Mouse (Mus musculus) retina, postnatal 7 days (tissue): Measurements from ENCODE around the gene Traf4.
A peak's percentile ranks its signal among the peaks of the same experiment; 100 is the strongest.

Source experiments
- DNase-seq: peaks from one replicate; pipeline ENCODE4 v3.0.0-alpha.2; 2012; ENCODE audit warnings: low read depth, low spot score

The Traf4 gene

GRCm38 (mm10) chr11:78182961-78183844 lies 17.8 kb upstream of the Traf4 start, which contains the start of gene Rpl23a:
Gene Rpl23a, minus strand, starts transcription at chr11:78183584.
- peak; percentile 87 for DNase-seq

- DNase-seq, result no peak
These were observed 17.1 kb upstream of the Traf4 start for GRCm38 (mm10) chr11:78182450-78182849.

- DNase-seq, result no peak
These were observed 16.5 kb upstream of the Traf4 start for GRCm38 (mm10) chr11:78181830-78182357.

GRCm38 (mm10) chr11:78180081-78180761 lies 14.8 kb upstream of the Traf4 start:
- no peak for DNase-seq

DNA sequence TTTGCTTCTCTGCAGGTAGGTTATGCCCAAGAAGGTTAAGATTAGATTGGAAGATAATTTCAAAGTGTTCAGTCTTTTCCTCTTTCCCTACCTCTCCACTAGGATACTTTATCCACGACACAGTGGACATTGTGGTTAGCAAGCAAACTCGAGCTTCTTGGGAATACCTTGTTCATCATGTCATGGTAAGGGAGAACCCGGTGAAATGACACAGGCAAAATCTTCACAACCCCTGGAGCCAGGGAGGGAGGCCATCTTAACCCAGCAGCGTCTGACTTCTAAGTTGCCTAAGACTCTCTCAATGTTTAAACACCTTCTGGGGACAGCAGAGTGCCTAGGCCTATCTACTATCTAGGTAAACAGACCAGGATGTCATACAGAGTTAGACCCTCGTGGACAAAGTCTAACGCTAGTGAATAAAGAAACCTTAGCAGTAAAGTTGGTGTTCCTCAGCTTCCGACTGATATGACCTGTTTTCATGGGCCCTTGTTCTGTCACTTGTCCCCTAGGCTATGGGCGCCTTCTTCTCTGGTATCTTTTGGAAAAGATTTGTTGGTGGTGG lies 14.1 kb upstream of the Traf4 start:
- no peak for DNase-seq

DNA sequence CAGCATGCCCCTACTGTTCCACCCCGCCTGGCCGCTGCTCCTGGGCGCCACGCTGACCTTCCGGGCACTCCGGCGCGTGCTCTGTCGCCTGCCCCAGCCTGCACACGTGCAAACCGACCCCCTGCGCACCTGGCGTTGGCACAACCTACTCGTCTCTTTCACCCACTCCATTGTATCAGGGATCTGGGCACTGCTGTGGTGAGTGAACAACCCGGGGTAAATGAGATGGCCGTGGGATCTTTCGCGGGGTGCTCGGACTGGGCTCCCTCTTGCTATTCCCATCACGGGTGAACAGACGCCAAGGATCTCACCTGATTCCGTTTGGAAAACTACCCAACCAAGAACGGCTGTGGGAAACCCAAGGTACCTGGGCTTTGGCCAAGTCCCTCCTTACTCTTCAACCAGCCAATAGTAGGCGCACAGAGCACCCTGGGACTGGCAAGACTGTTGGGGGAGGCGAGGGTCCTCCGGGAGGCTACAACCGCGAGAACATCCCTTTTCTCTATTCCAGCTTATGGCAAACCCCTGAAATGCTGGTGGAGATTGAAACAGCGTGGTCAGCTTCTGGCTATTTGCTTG lies 13.6 kb upstream of the Traf4 start:
- DNase-seq, result no peak

GRCm38 (mm10) chr11:78177903-78178858 lies 12.8 kb upstream of the Traf4 start:
- peak; percentile 88 for DNase-seq

DNA sequence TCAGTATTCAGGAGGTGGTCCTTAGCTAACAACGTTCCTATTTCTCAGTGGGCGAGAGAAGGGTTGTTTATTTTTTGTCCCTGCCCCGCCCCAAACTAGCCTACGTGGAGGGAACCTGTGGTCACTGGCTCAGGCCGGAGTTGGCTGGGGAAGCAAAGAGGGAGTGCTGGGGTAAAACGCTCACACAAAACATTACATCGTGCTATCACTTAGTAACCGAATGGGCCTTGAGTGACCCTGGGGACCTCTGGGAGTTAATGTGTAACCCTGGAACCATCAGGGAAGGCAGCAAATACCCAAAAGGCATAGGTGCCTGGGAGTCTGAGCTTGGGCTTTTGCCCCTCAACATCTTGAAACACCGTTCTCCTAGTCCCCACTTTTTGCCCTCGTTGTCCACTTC lies 12.0 kb upstream of the Traf4 start:
- no peak for DNase-seq

DNA sequence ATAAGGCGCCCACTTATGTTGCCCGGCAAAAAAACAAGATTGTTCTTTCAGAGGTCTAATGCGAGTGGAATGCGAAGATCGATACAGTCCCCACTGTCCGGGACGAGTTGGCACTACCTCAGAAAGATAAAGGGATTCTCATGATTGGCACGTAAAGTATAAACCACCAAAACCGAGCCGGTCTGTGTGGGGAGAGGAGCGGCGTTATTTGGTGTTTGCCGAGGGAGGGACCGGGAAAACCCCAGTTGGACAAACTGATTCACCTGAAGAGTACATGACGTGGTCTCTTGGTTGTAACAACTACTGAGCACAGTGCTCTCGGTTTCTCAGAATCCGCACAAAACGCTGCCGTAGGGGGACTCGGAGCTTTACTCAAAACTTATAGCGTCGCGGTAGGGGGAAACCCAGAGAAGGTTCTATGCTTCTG lies 11.5 kb upstream of the Traf4 start:
- DNase-seq, result no peak

- DNase-seq, result peak; percentile 59
These were observed 11.0 kb upstream of the Traf4 start, which contains the start of the genes Nek8 and Tlcd1 for GRCm38 (mm10) chr11:78176402-78176862. Gene Nek8, minus strand, starts transcription at chr11:78176675. Gene Tlcd1, plus strand, starts transcription at chr11:78176711.

GRCm38 (mm10) chr11:78175771-78176401 lies 10.5 kb upstream of the Traf4 start:
- no peak for DNase-seq

DNA sequence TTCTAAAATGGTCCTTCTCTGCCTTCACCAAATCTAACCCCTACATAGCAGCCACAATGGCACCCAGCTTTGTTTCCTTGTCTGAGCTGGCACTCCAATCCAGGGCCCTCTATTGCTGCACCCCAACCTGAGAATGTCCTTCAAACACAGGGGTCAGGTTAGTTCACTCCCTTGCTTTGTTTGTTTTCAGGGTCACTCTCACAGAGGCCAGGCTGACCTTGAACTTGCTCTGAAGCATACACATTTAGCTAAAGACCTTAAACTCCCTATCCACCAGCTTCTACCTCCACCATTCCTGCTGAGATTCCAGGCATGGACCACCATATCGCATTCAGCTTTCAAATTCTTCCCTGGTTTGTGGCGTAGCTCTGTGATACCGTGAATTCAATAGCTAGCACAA lies 9.1 kb upstream of the Traf4 start:
- DNase-seq, result no peak

- no peak for DNase-seq
These were observed 7.5 kb upstream of the Traf4 start for GRCm38 (mm10) chr11:78172748-78173383.

GRCm38 (mm10) chr11:78172034-78172747 lies 6.8 kb upstream of the Traf4 start:
- DNase-seq, result no peak

- no peak for DNase-seq
These were observed 5.9 kb upstream of the Traf4 start for GRCm38 (mm10) chr11:78171328-78171727.

DNA sequence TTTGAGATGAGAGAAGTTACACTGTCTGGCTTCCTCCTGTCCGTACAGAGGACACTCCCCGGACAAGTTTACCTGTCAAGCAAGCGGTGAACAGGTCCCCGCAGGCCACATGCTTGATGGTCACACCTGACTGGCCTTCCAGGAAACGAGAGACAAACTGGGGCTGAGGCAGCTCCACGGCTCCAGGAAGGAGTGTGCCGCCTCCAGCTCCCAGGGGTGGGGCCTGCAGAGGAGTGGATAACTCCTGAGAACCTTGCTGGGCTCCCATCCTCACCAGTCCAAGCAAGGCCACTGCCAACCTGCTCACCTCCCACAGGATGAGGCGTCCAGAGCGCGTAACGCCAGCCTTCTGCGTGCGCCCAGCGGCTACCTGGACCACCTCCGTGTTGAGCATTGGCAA lies 4.9 kb upstream of the Traf4 start:
- DNase-seq, result no peak

- no peak for DNase-seq
These were observed 3.4 kb upstream of the Traf4 start for GRCm38 (mm10) chr11:78168541-78169468.
